Mouse (Mus musculus): ENCODE data around the gene Cpeb2.

The Cpeb2 gene

GRCm38 (mm10) chr5:43232480-43233315 is at the start of gene Cpeb2:
Gene Cpeb2 (plus strand): TSS chr5:43233170.
- DNase-seq (ENCODE audit: low spot score), result peak; percentile 96

DNA sequence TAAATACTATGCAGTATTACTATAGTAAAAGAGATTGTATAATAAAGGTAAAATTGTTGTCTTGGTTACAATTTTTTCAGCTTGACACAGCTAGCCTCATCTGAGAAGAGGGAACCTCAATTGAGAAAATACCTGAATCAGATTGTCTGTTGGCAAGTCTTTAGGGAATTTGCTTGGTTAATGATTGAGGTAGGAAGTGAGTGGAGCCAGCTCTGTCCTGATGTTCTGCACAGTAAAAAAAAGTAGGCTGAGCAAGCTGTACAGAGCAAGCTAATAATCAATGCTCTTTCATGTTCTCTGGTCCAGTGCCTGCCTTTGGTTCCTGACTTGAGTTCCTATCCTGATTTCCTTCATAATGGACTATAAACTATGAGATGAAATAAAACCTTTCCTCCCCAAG is 49.4 kb upstream of the Cpeb2 start:
- peak; percentile 2 for DNase-seq (ENCODE audit: low spot score)

- DNase-seq (ENCODE audit: low spot score), result no peak
Measured at GRCm38 (mm10) chr5:43184834-43185233, 48.1 kb upstream of the Cpeb2 start.

- no peak for DNase-seq (ENCODE audit: low spot score)
Measured at GRCm38 (mm10) chr5:43185478-43185877, 47.5 kb upstream of the Cpeb2 start.

GRCm38 (mm10) chr5:43200686-43201085 is 32.3 kb upstream of the Cpeb2 start:
- no peak for DNase-seq (ENCODE audit: low spot score)

- DNase-seq (ENCODE audit: low spot score), result no peak
Measured at GRCm38 (mm10) chr5:43206495-43207053, 26.4 kb upstream of the Cpeb2 start.

DNA sequence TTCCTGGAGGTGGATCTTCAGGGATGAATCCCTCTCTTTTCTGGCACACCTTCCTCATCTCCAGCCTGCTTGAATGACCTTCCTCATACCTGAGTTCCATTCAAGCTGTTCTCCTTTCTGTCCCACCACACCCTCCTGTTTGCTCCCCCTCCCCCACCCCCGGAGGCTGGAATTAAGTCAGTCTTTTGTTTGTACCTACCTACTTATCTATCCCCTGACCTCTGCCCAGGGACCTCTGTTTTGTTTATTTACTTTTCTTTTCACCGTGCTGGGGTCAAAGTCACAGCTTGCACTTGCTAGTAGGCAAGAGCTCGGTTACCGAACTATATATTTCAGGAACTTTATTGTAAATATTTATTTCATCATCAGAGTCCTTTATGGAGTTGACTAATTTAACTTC is 15.5 kb upstream of the Cpeb2 start:
- peak; percentile 88 for DNase-seq (ENCODE audit: low spot score)

DNA sequence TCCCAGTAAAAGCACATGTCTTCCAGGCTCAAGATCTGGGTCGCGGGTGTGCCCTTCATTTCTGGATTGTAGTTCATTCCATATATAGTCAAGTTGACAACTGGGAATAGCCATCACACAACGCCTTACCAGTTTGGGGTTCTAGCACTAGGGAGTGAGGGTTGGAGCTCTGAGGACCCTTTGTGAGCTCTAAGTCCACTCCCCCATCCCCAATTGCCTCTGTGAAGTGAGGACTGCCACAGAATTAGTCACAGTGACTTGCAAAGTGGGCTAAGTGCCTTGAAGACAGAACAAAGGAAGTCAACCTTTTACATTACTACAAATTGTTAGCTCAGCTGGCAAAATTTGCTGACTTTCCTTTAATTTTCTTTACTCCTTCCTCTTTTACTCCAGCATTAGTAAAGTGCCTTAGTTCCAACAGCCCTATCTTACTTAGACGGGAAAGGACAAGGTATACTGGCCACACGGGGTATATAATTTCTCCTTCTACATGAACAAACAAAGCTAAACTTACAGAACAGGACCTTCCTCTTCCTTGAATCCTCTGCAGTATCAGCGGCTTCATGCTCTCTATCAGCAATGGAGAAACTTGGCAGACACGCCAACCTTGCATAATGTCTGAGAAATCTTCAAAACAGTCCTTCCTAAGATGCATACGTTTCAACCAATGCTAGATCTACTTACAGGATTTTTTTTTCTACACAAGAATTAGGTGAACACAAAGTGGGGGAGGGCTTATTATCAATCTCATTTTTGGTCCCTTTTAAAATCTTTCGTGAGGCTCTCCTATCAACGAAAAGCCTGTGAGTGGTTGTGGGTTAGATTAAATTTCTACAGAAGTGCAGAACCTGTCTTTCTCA is 14.8 kb upstream of the Cpeb2 start:
- DNase-seq (ENCODE audit: low spot score), result no peak

- DNase-seq (ENCODE audit: low spot score), result peak; percentile 15
Measured at GRCm38 (mm10) chr5:43218847-43219132, 14.2 kb upstream of the Cpeb2 start.

DNA sequence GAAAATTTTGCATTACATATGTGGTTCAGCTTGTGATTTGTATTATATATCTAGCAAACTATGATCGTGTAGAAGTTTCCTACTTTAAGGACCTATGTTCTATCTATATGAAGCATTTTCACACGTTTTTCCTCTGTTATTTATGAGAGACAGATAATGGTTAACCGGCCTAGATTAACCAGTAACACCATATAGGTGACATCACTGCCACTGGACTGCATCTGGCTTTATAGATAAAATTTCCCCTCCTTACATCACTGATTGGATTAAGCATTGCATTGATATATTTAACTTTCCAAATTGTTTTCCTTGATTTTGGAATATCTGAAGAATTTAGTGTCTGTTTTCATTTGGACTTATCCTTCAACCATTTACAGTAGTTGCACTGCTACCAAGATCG is 9.6 kb upstream of the Cpeb2 start:
- DNase-seq (ENCODE audit: low spot score), result no peak

DNA sequence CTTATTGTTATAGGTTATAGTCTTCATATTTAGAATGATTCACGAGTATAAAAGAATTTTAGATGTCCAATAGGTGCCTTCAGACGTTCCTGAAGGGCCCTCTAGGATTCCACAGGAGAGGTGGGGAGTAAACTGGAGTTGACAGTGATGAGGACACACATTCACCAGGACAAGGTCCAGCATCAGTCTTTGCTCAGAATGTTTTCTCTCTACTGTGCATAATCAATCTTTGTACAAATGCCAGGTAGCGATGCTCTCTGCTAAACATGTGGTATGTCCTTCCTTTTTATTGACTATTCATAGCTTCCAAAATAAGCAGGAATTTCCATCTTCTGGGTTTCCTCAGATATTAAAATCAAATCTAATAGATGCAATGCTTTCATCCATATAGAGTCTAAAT is 8.7 kb upstream of the Cpeb2 start:
- DNase-seq (ENCODE audit: low spot score), result no peak

DNA sequence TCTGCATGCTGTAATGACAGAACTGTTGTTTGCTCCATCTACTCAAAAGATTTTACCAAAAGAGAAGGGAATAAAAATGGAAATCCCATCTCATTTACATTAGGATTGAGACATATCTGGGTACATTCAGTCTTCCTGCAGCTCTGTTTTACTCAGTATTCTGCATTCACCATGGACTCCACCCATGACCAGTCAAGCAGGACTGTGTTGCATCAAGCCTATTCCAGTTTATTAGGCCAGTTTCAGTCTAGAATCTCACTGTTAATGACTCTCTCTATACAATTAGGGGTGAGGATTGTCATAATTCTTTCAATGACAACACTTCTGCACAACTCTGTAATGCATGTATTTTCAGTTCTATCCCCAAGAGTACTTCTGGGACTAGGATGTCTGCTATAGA is 6.8 kb upstream of the Cpeb2 start:
- no peak for DNase-seq (ENCODE audit: low spot score)

DNA sequence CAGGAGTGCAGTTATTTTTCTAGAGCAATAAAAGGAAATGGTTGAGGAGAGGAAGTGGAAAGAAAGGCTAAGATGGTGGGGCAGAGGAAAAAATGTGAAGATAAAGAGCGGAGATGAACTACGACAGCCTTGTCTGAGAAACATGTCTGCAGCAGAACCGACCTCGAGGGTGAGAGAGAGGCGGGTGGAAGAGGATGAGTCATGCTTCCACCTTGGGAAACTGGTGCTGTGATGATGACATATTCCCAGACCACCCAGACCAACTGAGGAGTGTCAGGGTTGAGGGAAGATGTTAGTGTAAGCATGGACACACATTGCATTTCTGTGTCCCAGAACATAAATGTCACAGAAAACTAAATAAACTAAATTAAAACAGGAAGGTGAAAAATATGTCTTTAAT is 5.4 kb upstream of the Cpeb2 start:
- DNase-seq (ENCODE audit: low spot score), result no peak

DNA sequence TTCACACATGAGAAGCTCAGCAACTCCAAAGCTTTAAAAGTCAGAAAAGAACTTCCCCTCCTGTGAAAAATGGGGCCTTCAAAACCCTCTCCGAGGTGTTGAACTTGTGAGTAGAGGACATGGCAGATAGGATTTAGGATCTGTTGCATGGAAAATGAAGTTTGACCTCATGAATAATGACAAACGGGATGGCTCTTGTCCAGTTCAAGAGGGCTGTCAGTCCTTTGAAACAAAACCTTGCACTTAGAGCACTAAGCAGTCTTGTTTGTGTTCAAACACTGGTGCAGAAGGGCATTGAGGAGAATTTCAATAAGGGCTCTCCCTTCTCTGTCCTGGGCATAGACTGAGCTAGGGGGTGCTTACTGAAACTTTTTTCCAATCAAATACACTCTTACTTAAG is 1.9 kb upstream of the Cpeb2 start:
- DNase-seq (ENCODE audit: low spot score), result no peak

GRCm38 (mm10) chr5:43232149-43232479 is 856 bp upstream of the Cpeb2 start:
- no peak for DNase-seq (ENCODE audit: low spot score)

GRCm38 (mm10) chr5:43233316-43234181 is 579 bp downstream of the Cpeb2 start:
- DNase-seq (ENCODE audit: low spot score), result peak; percentile 87

- peak; percentile 42 for DNase-seq (ENCODE audit: low spot score)
Measured at GRCm38 (mm10) chr5:43234321-43235185, 1.6 kb downstream of the Cpeb2 start.

GRCm38 (mm10) chr5:43235186-43235785 is 2.3 kb downstream of the Cpeb2 start:
- DNase-seq (ENCODE audit: low spot score), result peak; percentile 46

DNA sequence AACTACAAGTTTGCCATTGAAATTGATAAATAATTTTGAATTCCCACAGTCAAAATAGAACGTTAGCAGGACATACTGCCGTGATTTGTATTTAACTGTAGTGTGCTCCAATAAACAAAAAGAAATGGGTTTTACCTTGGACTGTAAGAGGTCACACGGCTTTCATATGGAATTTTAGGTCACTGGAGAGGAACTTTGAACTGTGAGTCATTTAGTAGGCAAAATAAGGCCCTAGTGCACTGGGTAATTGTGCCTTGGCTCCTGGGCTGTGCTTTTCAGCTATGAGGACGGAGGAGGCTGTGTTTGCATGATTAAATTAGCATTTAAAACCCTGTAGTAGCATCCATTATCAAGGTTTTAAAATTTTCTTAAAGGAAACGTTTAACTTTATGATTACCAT is 3.0 kb downstream of the Cpeb2 start:
- DNase-seq (ENCODE audit: low spot score), result no peak

- DNase-seq (ENCODE audit: low spot score), result no peak
Measured at GRCm38 (mm10) chr5:43236476-43236875, 3.5 kb downstream of the Cpeb2 start.

- no peak for DNase-seq (ENCODE audit: low spot score)
Measured at GRCm38 (mm10) chr5:43237238-43237637, 4.3 kb downstream of the Cpeb2 start.

Measured in yolk sac, embryonic 10.5 days (tissue).